Mouse (Mus musculus) small intestine, adult 2 months (tissue): Measurements from ENCODE around the gene Atxn7l2. TPM values are rescaled to one million over a fixed set of nuclear protein-coding genes. Genes with fewer than 3 reads are reported as not detected.

Source experiments
- H3K27ac ChIP-seq: fragments of 200-500 bp; 2 replicates; pipeline ENCODE4 v1.5.1; 2012; ENCODE audit warnings: low read depth, low read length, control low read depth, inconsistent platforms; ENCODE audit not compliant: insufficient read depth
- H3K27me3 ChIP-seq: fragments of 200-500 bp; 2 replicates; pipeline ENCODE4 v1.6.1; 2012; ENCODE audit warnings: mild to moderate bottlenecking, moderate library complexity, low read length, inconsistent platforms; ENCODE audit not compliant: control insufficient read depth, insufficient read depth
- H3K36me3 ChIP-seq: fragments of 200-500 bp; 2 replicates; pipeline ENCODE4 v1.6.1; 2012; ENCODE audit warnings: mild to moderate bottlenecking, low read length, control low read depth, inconsistent platforms; ENCODE audit not compliant: control insufficient read depth, insufficient read depth
- H3K4me1 ChIP-seq: fragments of 200-500 bp; 2 replicates; pipeline ENCODE4 v1.6.1; 2012; ENCODE audit warnings: low read length, inconsistent platforms, mixed read lengths; ENCODE audit not compliant: control insufficient read depth, insufficient read depth, insufficient read length
- H3K4me3 ChIP-seq: fragments of 200-500 bp; 2 replicates; pipeline ENCODE4 v1.5.1; 2012; ENCODE audit warnings: low read depth, mild to moderate bottlenecking, control low read depth, inconsistent platforms, low read length, moderate library complexity
- CTCF ChIP-seq: fragments of 200-500 bp; IDR thresholded peaks from 2 replicates; pipeline ENCODE4 v1.5.1; 2012; ENCODE audit warnings: low read depth, mild to moderate bottlenecking, control low read depth, inconsistent platforms, low read length, moderate library complexity, mixed read lengths; ENCODE audit not compliant: insufficient replicate concordance, insufficient read length; ENCODE audit errors: extremely low read depth
- POLR2A ChIP-seq: fragments of 200-500 bp; IDR thresholded peaks from 2 replicates; pipeline ENCODE4 v1.6.1; 2012; ENCODE audit warnings: low read depth, mild to moderate bottlenecking, control low read depth, inconsistent platforms, low read length, moderate library complexity
- WGBS: fragments of 180-500 bp; shearing (Covaris S2); methylation state at CpG from one replicate; pipeline ENCODE4 v1.1.7; 2018; 5-methylcytosine and 5-hydroxymethylcytosine counted together
- polyA plus RNA-seq: library from polyadenylated mRNA; depleted of rRNA; stranded (reverse); fragments of >200 nt; gene quantifications from 2 replicates; pipeline ENCODE4 v1.2.3, GENCODE M21; 2012; rRNA removed

The Atxn7l2 gene
- polyA plus RNA-seq, 1 experiment: 9.7 TPM

GRCm38 (mm10) chr3:108164091-108164490 is 46.6 kb downstream of the Atxn7l2 start:
- no peak overlapping the region for H3K27ac ChIP-seq
- 61% methylated on average over 5 of the region's 5 CpGs for WGBS
- no peaks in the 10 kb centered on the region for H3K36me3 ChIP-seq
- H3K4me1 ChIP-seq: peaks cover 9% of the 10 kb centered on the region
- no peaks in the 10 kb centered on the region for H3K27me3 ChIP-seq
- no peak for TF ChIP-seq CTCF
- TF ChIP-seq POLR2A: no peak
- H3K4me3 ChIP-seq: no peak overlapping the region

- Histone ChIP-seq H3K4me3 (no peak overlapping the region), H3K27ac (no peak overlapping the region), H3K4me1 (no peaks in the 10 kb centered on the region), H3K36me3 (no peaks in the 10 kb centered on the region), H3K27me3 (no peaks in the 10 kb centered on the region)
- 78% methylated on average over 9 of the region's 9 CpGs for WGBS
- TF ChIP-seq POLR2A (no peak), CTCF (no peak)
Measured at GRCm38 (mm10) chr3:108158383-108159037, 52.2 kb downstream of the Atxn7l2 start.

- WGBS: 72% methylated on average over 4 of the region's 4 CpGs
- H3K36me3 ChIP-seq: no peaks in the 10 kb centered on the region
- H3K27ac ChIP-seq: no peak within 1 kb of the TSS
- H3K4me1 ChIP-seq: no peaks in the 10 kb centered on the region
- no peak for TF ChIP-seq CTCF
- TF ChIP-seq POLR2A: no peak
- no peak within 1 kb of the TSS for H3K4me3 ChIP-seq
- no peaks in the 10 kb centered on the region for H3K27me3 ChIP-seq
Measured at GRCm38 (mm10) chr3:108154656-108155055, 56.1 kb downstream of the Atxn7l2 start, which contains the start of gene Gpr61. Gene Gpr61, minus strand, starts transcription at chr3:108154882.

- WGBS: 91% methylated on average over 3 of the region's 3 CpGs
- H3K4me3 ChIP-seq: no peak overlapping the region
Measured at GRCm38 (mm10) chr3:108152290-108152689, 58.4 kb downstream of the Atxn7l2 start.

More at GRCm38 (mm10) chr3:108152290-108152689, 58.4 kb downstream of the Atxn7l2 start:
- no peaks in the 10 kb centered on the region for H3K36me3 ChIP-seq
- H3K27ac ChIP-seq: no peak overlapping the region
- H3K27me3 ChIP-seq: no peaks in the 10 kb centered on the region
- TF ChIP-seq POLR2A: no peak
- TF ChIP-seq CTCF: no peak
- peaks cover 1% of the 10 kb centered on the region; the same call in 1 of the 2 replicates for H3K4me1 ChIP-seq

Other genes starting within 250 kb of the Atxn7l2 start
- 159 and 411 TPM in 2 replicates for gene Gstm3, start 241.7 kb downstream of the Atxn7l2 start, polyA plus RNA-seq
- 26.7 and 56.7 TPM in 2 replicates for gene Gstm2, start 224.5 kb downstream of the Atxn7l2 start, polyA plus RNA-seq
- 243 and 695 TPM in 2 replicates for gene Gstm1, start 193.0 kb downstream of the Atxn7l2 start, polyA plus RNA-seq
- gene Gstm4, start 166.0 kb downstream of the Atxn7l2 start, polyA plus RNA-seq: 5.6 and 16.1 TPM in 2 replicates
- 88.8 and 107 TPM in 2 replicates for gene Ampd2, start 124.3 kb downstream of the Atxn7l2 start, polyA plus RNA-seq
- 0.86 and 0.91 TPM in 2 replicates for gene Gnat2, start 118.1 kb downstream of the Atxn7l2 start, polyA plus RNA-seq
- 5.4 and 14.8 TPM in 2 replicates for gene Gnai3, start 64.8 kb downstream of the Atxn7l2 start, polyA plus RNA-seq
- gene Gpr61, start 56.1 kb downstream of the Atxn7l2 start, polyA plus RNA-seq: 0.05 TPM in 1 of 2 replicates, not detected in the other
- 10.1 and 17.6 TPM in 2 replicates for gene Amigo1, start 24.6 kb downstream of the Atxn7l2 start, polyA plus RNA-seq
- gene Cyb561d1, start 9.7 kb downstream of the Atxn7l2 start, polyA plus RNA-seq: 5.5 and 9.4 TPM in 2 replicates
- gene Sypl2, start 15.7 kb upstream of the Atxn7l2 start, polyA plus RNA-seq: 2.5 and 6.3 TPM in 2 replicates
- gene Psma5, start 46.0 kb upstream of the Atxn7l2 start, polyA plus RNA-seq: 21.9 and 36.2 TPM in 2 replicates
- 18.1 and 32.8 TPM in 2 replicates for gene Sort1, start 73.1 kb upstream of the Atxn7l2 start, polyA plus RNA-seq
- not detected in 2 replicates for gene Mybphl, start 154.0 kb upstream of the Atxn7l2 start, polyA plus RNA-seq
- gene Psrc1, start 172.9 kb upstream of the Atxn7l2 start, polyA plus RNA-seq: 1.3 and 5.3 TPM in 2 replicates
- 2.7 and 8.2 TPM in 2 replicates for gene Celsr2, start 204.6 kb upstream of the Atxn7l2 start, polyA plus RNA-seq
- 11.7 and 28.1 TPM in 2 replicates for gene Sars, start 234.3 kb upstream of the Atxn7l2 start, polyA plus RNA-seq